Mouse (Mus musculus) lung, postnatal 0 days (tissue): ENCODE data around the gene Aadat. TPM values are rescaled to one million over a fixed set of nuclear protein-coding genes. Genes with fewer than 3 reads are reported as not detected.

Source experiments
- ATAC-seq: fragments of 200-750 bp; cut with Nextera tagmentation; 2 replicates; pipeline ENCODE4 v1.8.0; 2017; ENCODE audit warnings: moderate library complexity
- DNase-seq: peaks from one replicate; pipeline ENCODE4 v3.0.0-alpha.2; 2016; ENCODE audit warnings: low spot score
- H3K27ac ChIP-seq: fragments of 300-500 bp; sonication (generic); 2 replicates; pipeline ENCODE4 v1.5.1; 2014; ENCODE audit warnings: antibody characterized with exemption, mild to moderate bottlenecking, low read length, mixed read lengths
- H3K27me3 ChIP-seq: fragments of 300-500 bp; sonication (generic); replicated peaks from 2 replicates; pipeline ENCODE4 v1.6.1; 2014; ENCODE audit warnings: low read length, mixed read lengths; ENCODE audit not compliant: insufficient read depth
- H3K36me3 ChIP-seq: fragments of 300-500 bp; sonication (generic); 2 replicates; pipeline ENCODE4 v1.6.1; 2014; ENCODE audit warnings: low read length, mixed read lengths; ENCODE audit not compliant: insufficient read depth
- H3K4me1 ChIP-seq: fragments of 300-500 bp; sonication (generic); 2 replicates; pipeline ENCODE4 v1.6.1; 2014; ENCODE audit warnings: antibody characterized with exemption, low read depth, low read length, mixed read lengths; ENCODE audit not compliant: insufficient read depth
- H3K4me2 ChIP-seq: fragments of 300-500 bp; sonication (generic); replicated peaks from 2 replicates; pipeline ENCODE4 v1.6.1; 2014; ENCODE audit warnings: low read depth, mild to moderate bottlenecking, low read length, moderate library complexity, mixed read lengths
- H3K4me3 ChIP-seq: fragments of 300-500 bp; sonication (generic); 2 replicates; pipeline ENCODE4 v1.5.1; 2014; ENCODE audit warnings: low read depth, low read length
- H3K9ac ChIP-seq: fragments of 300-500 bp; sonication (generic); replicated peaks from 2 replicates; pipeline ENCODE4 v1.6.1; 2014; ENCODE audit warnings: low read depth, mild to moderate bottlenecking
- H3K9me3 ChIP-seq: fragments of 300-500 bp; sonication (generic); 2 replicates; pipeline ENCODE4 v1.6.1; 2016; ENCODE audit warnings: low read length, mixed read lengths
- CTCF ChIP-seq: IDR thresholded peaks from 2 replicates; pipeline ENCODE4 v1.5.1; 2016; ENCODE audit warnings: antibody characterized with exemption, mild to moderate bottlenecking
- EP300 ChIP-seq: IDR thresholded peaks from 2 replicates; pipeline ENCODE4 v1.6.1; 2016; ENCODE audit warnings: antibody characterized with exemption, mild to moderate bottlenecking, control low read depth
- WGBS: fragments of 180-500 bp; shearing (Covaris S2); extraction: QIAGEN DNeasy Blood & Tissue Kit; methylation state at CpG from one replicate; pipeline ENCODE4 v1.1.7; 2014; 5-methylcytosine and 5-hydroxymethylcytosine counted together
- polyA plus RNA-seq: library from polyadenylated mRNA; unstranded; fragments of >200 nt; fragmentation: Nextera tagmentation; extraction: Ambion mirVana; gene quantifications from 2 replicates; pipeline ENCODE4 v1.2.1, GENCODE M21; 2015

Aadat gene
- polyA plus RNA-seq, 1 experiment from 2014 or later, result 0.07 TPM

- Histone ChIP-seq H3K9ac (no peak overlapping the region), H3K4me2 (no peak overlapping the region), H3K36me3 (no peaks in the 10 kb centered on the region), H3K4me3 (no peak overlapping the region), H3K27ac (no peak overlapping the region), H3K27me3 (no peaks in the 10 kb centered on the region), H3K9me3 (no peaks in the 10 kb centered on the region), H3K4me1 (no peaks in the 10 kb centered on the region)
- DNase-seq (no peak), ATAC-seq (no peak)
- TF ChIP-seq CTCF (peak; percentile 58), EP300 (no peak)
- WGBS, result 67% methylated on average over 3 of the region's 3 CpGs
Observed at GRCm38 (mm10) chr8:60594761-60595160, 89.0 kb downstream of the Aadat start.

Other genes starting within 250 kb of the Aadat start
- not detected in 2 replicates for gene Gm10283, start 2.7 kb upstream of the Aadat start, polyA plus RNA-seq
- 3.7 and 4.0 TPM in 2 replicates for gene Mfap3l, start 126.9 kb downstream of the Aadat start, polyA plus RNA-seq